Mouse (Mus musculus) thymus, postnatal 0 days (tissue): ENCODE measurements around the gene Tbc1d25. TPM values are rescaled to one million over a fixed set of nuclear protein-coding genes. Genes with fewer than 3 reads are reported as not detected.

ENCODE experiments used
- DNase-seq: peaks from one replicate; pipeline ENCODE4 v3.0.0-alpha.2; 2015; ENCODE audit warnings: low spot score
- polyA plus RNA-seq: library from polyadenylated mRNA; unstranded; fragments of >200 nt; fragmentation: Nextera tagmentation; extraction: Ambion mirVana; gene quantifications from 2 replicates; pipeline ENCODE4 v1.2.1, GENCODE M21; 2015

Tbc1d25 gene
- 10.7 and 12.0 TPM in 2 replicates for polyA plus RNA-seq

GRCm38 (mm10) chrX:8175504-8176385 is at the start of gene Tbc1d25:
Tbc1d25 (minus strand) TSS chrX:8176181.
- peak; percentile 87 for DNase-seq

GRCm38 (mm10) chrX:8223473-8223872 is 47.5 kb upstream of the Tbc1d25 start:
- DNase-seq, result no peak

GRCm38 (mm10) chrX:8222678-8223421 is 46.9 kb upstream of the Tbc1d25 start:
- no peak for DNase-seq

GRCm38 (mm10) chrX:8222296-8222677 is 46.3 kb upstream of the Tbc1d25 start:
- no peak for DNase-seq

- no peak for DNase-seq
Measured at GRCm38 (mm10) chrX:8219651-8220050, 43.7 kb upstream of the Tbc1d25 start.

- DNase-seq, result no peak
Measured at GRCm38 (mm10) chrX:8218114-8218513, 42.1 kb upstream of the Tbc1d25 start.

- DNase-seq, result no peak
Measured at GRCm38 (mm10) chrX:8217383-8217782, 41.4 kb upstream of the Tbc1d25 start.

- DNase-seq, result no peak
Measured at GRCm38 (mm10) chrX:8211490-8212207, 35.7 kb upstream of the Tbc1d25 start.

GRCm38 (mm10) chrX:8209720-8210119 is 33.7 kb upstream of the Tbc1d25 start:
- no peak for DNase-seq

GRCm38 (mm10) chrX:8207224-8207623 is 31.2 kb upstream of the Tbc1d25 start:
- DNase-seq, result no peak

- no peak for DNase-seq
Measured at GRCm38 (mm10) chrX:8206694-8207197, 30.8 kb upstream of the Tbc1d25 start.

- peak; percentile 9 for DNase-seq
Measured at GRCm38 (mm10) chrX:8206015-8206693, 30.2 kb upstream of the Tbc1d25 start, which contains the start of gene Porcn. Porcn (minus strand) TSS chrX:8206525.

GRCm38 (mm10) chrX:8205551-8205950 is 29.6 kb upstream of the Tbc1d25 start:
- DNase-seq, result no peak

GRCm38 (mm10) chrX:8205088-8205487 is 29.1 kb upstream of the Tbc1d25 start:
- DNase-seq, result no peak

- DNase-seq, result no peak
Measured at GRCm38 (mm10) chrX:8204076-8204475, 28.1 kb upstream of the Tbc1d25 start.

GRCm38 (mm10) chrX:8203105-8203504 is 27.1 kb upstream of the Tbc1d25 start:
- DNase-seq, result no peak

- DNase-seq, result no peak
Measured at GRCm38 (mm10) chrX:8193419-8193723, 17.4 kb upstream of the Tbc1d25 start, which contains the start of gene Ebp. Ebp (minus strand) TSS chrX:8193512.

GRCm38 (mm10) chrX:8192640-8193418 is 16.8 kb upstream of the Tbc1d25 start:
- DNase-seq, result peak; percentile 79

- DNase-seq, result no peak
Measured at GRCm38 (mm10) chrX:8192126-8192639, 16.2 kb upstream of the Tbc1d25 start.
